Mouse (Mus musculus) urinary bladder, postnatal 36 days (tissue): ENCODE measurements around the gene Dtnbp1.

Experiments used
- DNase-seq, 2 experiments: peaks; one replicate each; pipeline ENCODE4 v3.0.0; 2022; ENCODE audit warnings: low spot score in 2 of 2, mixed read lengths in 1 of 2

Gene Dtnbp1

GRCm38 (mm10) chr13:45001911-45002615, at the start of gene Dtnbp1:
Dtnbp1 (minus strand) TSS chr13:45002147.
- peak; percentile 49 to 60 for DNase-seq

GRCm38 (mm10) chr13:45049261-45050020, 47.5 kb upstream of the Dtnbp1 start:
- no peak for DNase-seq

GRCm38 (mm10) chr13:45043466-45043865, 41.5 kb upstream of the Dtnbp1 start:
- DNase-seq, result no peak

GRCm38 (mm10) chr13:45040741-45041140, 38.8 kb upstream of the Dtnbp1 start:
- DNase-seq, result no peak

GRCm38 (mm10) chr13:45040195-45040594, 38.2 kb upstream of the Dtnbp1 start:
- no peak for DNase-seq

GRCm38 (mm10) chr13:45036417-45036816, 34.5 kb upstream of the Dtnbp1 start:
- DNase-seq, result no peak

- no peak for DNase-seq
Measured at GRCm38 (mm10) chr13:45034759-45035158, 32.8 kb upstream of the Dtnbp1 start.

GRCm38 (mm10) chr13:45033360-45033759, 31.4 kb upstream of the Dtnbp1 start:
- DNase-seq, result no peak

GRCm38 (mm10) chr13:45032484-45032883, 30.5 kb upstream of the Dtnbp1 start:
- DNase-seq, result no peak

- no peak for DNase-seq
Measured at GRCm38 (mm10) chr13:45031748-45032147, 29.8 kb upstream of the Dtnbp1 start.

- DNase-seq, result no peak
Measured at GRCm38 (mm10) chr13:45031314-45031713, 29.4 kb upstream of the Dtnbp1 start.

GRCm38 (mm10) chr13:45030830-45031229, 28.9 kb upstream of the Dtnbp1 start:
- DNase-seq, result peak; percentile 80 to 88

GRCm38 (mm10) chr13:45029791-45030190, 27.8 kb upstream of the Dtnbp1 start:
- DNase-seq, result no peak

GRCm38 (mm10) chr13:45026291-45026690, 24.3 kb upstream of the Dtnbp1 start:
- DNase-seq, result no peak

GRCm38 (mm10) chr13:45024821-45025220, 22.9 kb upstream of the Dtnbp1 start:
- no peak for DNase-seq

GRCm38 (mm10) chr13:45023356-45024150, 21.6 kb upstream of the Dtnbp1 start:
- DNase-seq, result no peak

GRCm38 (mm10) chr13:45008150-45008549, 6.2 kb upstream of the Dtnbp1 start:
- DNase-seq, result no peak

GRCm38 (mm10) chr13:45007726-45008125, 5.8 kb upstream of the Dtnbp1 start:
- no peak for DNase-seq

- DNase-seq, result no peak
Measured at GRCm38 (mm10) chr13:45006483-45006882, 4.5 kb upstream of the Dtnbp1 start.

- no peak for DNase-seq
Measured at GRCm38 (mm10) chr13:45005861-45006260, 3.9 kb upstream of the Dtnbp1 start.

GRCm38 (mm10) chr13:45004987-45005592, 3.1 kb upstream of the Dtnbp1 start:
- peak in 1 of 2 experiments; percentile 19 for DNase-seq

- DNase-seq, result no peak
Measured at GRCm38 (mm10) chr13:45003026-45003425, 1.1 kb upstream of the Dtnbp1 start.
